Mouse (Mus musculus) forebrain, embryonic 14.5 days (tissue): ENCODE data around the gene Borcs6. TPM values are rescaled to one million over a fixed set of nuclear protein-coding genes. Genes with fewer than 3 reads are reported as not detected.

ENCODE experiments used
- ATAC-seq: fragments of 200-750 bp; cut with Nextera tagmentation; 2 replicates; pipeline ENCODE4 v1.8.0; 2017; ENCODE audit warnings: mild to moderate bottlenecking, moderate library complexity
- DNase-seq: peaks from one replicate; pipeline ENCODE4 v3.0.0-alpha.2; 2015; ENCODE audit warnings: low spot score
- H3K27ac ChIP-seq: fragments of 300-500 bp; sonication (generic); 2 replicates; pipeline ENCODE4 v1.5.1; 2014; ENCODE audit warnings: low read depth, mild to moderate bottlenecking, control low read depth, low read length, moderate library complexity
- H3K27me3 ChIP-seq: fragments of 300-500 bp; sonication (generic); replicated peaks from 2 replicates; pipeline ENCODE4 v1.6.1; 2014; ENCODE audit warnings: low read length, control low read depth, mixed read lengths; ENCODE audit not compliant: control insufficient read depth, insufficient read depth
- H3K36me3 ChIP-seq: fragments of 300-500 bp; sonication (generic); 2 replicates; pipeline ENCODE4 v1.6.1; 2014; ENCODE audit warnings: low read length, control low read depth; ENCODE audit not compliant: control insufficient read depth, insufficient read depth
- H3K4me1 ChIP-seq: fragments of 300-500 bp; sonication (generic); 2 replicates; pipeline ENCODE4 v1.6.1; 2014; ENCODE audit warnings: antibody characterized with exemption, low read length, control low read depth; ENCODE audit not compliant: control insufficient read depth, insufficient read depth
- H3K4me2 ChIP-seq: fragments of 300-500 bp; sonication (generic); 2 replicates; pipeline ENCODE4 v1.6.1; 2014; ENCODE audit warnings: mild to moderate bottlenecking, control low read depth, low read length
- H3K4me3 ChIP-seq: fragments of 300-500 bp; sonication (generic); 2 replicates; pipeline ENCODE4 v1.5.1; 2014; ENCODE audit warnings: low read depth, low read length, control low read depth
- H3K9ac ChIP-seq: fragments of 300-500 bp; sonication (generic); 2 replicates; pipeline ENCODE4 v1.6.1; 2014; ENCODE audit warnings: mild to moderate bottlenecking, low read length, control low read depth, moderate library complexity
- H3K9me3 ChIP-seq: fragments of 300-500 bp; sonication (generic); replicated peaks from 2 replicates; pipeline ENCODE4 v1.6.1; 2016; ENCODE audit warnings: low read length, control low read depth, mixed read lengths; ENCODE audit not compliant: control insufficient read depth
- WGBS: fragments of 180-500 bp; shearing (Covaris S2); extraction: QIAGEN DNeasy Blood & Tissue Kit; methylation state at CpG from one replicate; pipeline ENCODE4 v1.1.7; 2014; 5-methylcytosine and 5-hydroxymethylcytosine counted together
- polyA plus RNA-seq: library from polyadenylated mRNA; unstranded; fragments of >200 nt; fragmentation: Nextera tagmentation; extraction: Ambion mirVana; gene quantifications from 2 replicates; pipeline ENCODE4 v1.2.1, GENCODE M21; 2014

The Borcs6 gene
- polyA plus RNA-seq, 1 experiment from 2014 or later = 10.7 TPM

DNA sequence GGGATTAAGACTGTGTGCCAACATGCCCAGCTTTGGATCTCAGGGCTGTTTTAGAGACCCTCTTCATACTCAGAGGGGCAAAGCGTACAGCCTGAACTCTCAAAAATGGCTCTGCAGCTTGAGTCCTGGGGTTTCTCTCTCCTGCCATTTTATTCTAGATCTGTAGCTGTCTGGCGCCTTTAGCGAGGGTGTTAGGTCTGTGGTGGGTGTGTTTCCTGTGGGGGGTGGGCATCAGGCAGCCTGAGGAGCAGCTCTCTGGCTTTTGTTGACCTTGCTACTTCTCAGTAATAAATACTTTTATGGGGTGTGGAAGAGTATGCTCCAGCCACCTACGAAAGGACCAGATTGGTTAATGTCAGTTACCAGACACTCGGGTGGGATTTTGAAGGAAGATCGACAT, 18.5 kb downstream of the Borcs6 start:
- no peaks in the 10 kb centered on the region for H3K27me3 ChIP-seq
- no peak overlapping the region for H3K9ac ChIP-seq
- DNase-seq (no peak), ATAC-seq (no peak)
- no peak overlapping the region for H3K27ac ChIP-seq
- no peak overlapping the region for H3K4me2 ChIP-seq
- H3K4me1 ChIP-seq = no peaks in the 10 kb centered on the region
- H3K9me3 ChIP-seq = no peaks in the 10 kb centered on the region
- 85% methylated on average over 6 of the region's 6 CpGs for WGBS
- H3K36me3 ChIP-seq = no peaks in the 10 kb centered on the region
- no peak overlapping the region for H3K4me3 ChIP-seq

DNA sequence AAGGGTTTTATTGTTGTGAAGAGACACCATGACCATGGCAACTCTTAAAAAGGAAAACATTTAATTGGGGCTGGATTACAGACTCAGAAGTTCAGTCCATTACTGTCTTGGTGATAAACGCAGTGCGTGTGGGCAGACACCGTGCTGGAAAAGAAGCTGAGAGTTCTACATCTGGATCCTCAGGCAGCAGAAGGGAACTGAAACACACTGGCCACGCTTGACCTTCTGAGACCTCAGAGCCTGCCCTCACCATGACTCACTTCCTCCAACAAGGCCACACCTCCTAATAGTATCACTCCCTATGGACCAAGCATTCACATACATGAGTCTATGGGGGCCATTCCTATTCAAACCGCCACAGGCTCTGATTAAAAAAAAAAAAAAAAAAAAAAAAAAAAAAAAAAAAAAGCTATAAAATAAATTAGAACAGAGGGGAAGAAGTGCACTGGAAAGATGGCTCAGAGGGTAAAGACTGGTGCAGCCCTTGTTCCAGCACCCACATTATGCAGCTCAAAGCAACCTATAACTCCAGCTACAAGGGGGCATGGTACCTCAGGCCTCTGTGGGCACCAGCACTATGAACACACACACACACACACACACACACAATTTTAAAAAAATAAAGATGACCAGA, 19.4 kb downstream of the Borcs6 start:
- Histone ChIP-seq H3K4me1 (no peaks in the 10 kb centered on the region), H3K36me3 (no peaks in the 10 kb centered on the region), H3K9me3 (no peaks in the 10 kb centered on the region), H3K27me3 (no peaks in the 10 kb centered on the region), H3K27ac (no peak overlapping the region), H3K4me2 (no peak overlapping the region), H3K4me3 (no peak overlapping the region), H3K9ac (no peak overlapping the region)
- DNase-seq = no peak
- 86% methylated on average over 5 of the region's 5 CpGs for WGBS
- ATAC-seq = no peak

DNA sequence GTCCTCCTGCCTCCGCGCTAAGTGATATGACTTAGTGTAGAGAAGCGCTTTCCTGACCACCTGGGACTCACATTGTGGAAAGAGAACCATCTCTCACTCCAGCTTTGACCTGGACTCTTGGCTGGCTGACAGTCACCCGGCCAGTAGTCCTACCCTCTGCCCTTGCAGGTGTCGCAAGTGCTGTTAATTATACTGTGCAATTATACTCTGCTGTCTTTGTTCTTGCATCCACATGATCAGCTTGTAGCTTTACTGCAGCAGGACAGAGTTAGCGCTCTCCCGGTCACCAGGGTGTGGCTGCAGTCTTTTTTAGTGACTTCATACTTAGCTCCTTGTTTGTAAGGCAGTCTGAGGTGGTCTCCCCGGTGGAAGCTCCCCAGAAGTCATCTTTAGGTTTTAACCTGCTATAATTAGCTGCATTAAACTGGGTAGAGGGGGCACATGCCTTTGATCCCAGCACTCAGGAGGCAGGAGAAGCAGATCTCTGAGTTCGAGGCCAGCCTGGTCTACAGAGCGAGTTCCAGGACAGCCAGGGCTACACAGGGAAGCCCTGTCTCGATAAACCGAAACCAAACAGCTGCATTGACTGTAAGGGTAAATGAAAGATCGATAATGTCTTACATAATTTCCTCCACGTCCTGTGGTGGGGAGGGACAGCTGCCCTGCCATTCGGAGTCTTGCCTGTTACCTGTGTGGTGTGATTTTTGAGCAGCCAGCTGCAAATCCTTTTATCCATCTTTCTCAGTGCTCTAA, 20.8 kb downstream of the Borcs6 start:
- Histone ChIP-seq H3K4me2 (no peak overlapping the region), H3K9me3 (no peaks in the 10 kb centered on the region), H3K36me3 (no peaks in the 10 kb centered on the region), H3K27ac (no peak overlapping the region), H3K27me3 (no peaks in the 10 kb centered on the region), H3K4me3 (no peak overlapping the region), H3K9ac (no peak overlapping the region), H3K4me1 (no peaks in the 10 kb centered on the region)
- ATAC-seq (no peak), DNase-seq (no peak)
- WGBS = 83% methylated on average over 15 of the region's 15 CpGs

DNA sequence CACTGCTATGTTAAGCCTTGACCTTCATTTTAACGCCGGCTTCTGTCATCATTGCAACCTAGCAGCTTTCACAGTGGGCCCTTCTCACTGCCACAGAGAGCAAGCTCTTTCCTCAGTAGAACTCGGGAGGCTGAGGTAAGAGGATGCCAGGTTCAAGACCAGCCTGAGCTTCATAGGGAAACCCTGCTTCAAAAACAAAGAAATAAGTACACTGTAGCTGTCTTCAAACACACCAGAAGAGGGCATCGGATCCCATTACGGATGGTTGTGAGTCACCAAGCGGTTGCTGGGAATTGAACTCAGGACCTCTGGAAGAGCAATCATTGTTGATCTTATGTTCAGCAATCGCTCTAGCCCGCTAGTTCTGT, 21.3 kb downstream of the Borcs6 start:
- WGBS = 85% methylated on average over 8 of the region's 8 CpGs
- Histone ChIP-seq H3K4me3 (no peak overlapping the region), H3K36me3 (no peaks in the 10 kb centered on the region), H3K27me3 (no peaks in the 10 kb centered on the region), H3K27ac (no peak overlapping the region), H3K9me3 (no peaks in the 10 kb centered on the region), H3K9ac (no peak overlapping the region), H3K4me2 (no peak overlapping the region), H3K4me1 (no peaks in the 10 kb centered on the region)
- DNase-seq (no peak), ATAC-seq (no peak)

DNA sequence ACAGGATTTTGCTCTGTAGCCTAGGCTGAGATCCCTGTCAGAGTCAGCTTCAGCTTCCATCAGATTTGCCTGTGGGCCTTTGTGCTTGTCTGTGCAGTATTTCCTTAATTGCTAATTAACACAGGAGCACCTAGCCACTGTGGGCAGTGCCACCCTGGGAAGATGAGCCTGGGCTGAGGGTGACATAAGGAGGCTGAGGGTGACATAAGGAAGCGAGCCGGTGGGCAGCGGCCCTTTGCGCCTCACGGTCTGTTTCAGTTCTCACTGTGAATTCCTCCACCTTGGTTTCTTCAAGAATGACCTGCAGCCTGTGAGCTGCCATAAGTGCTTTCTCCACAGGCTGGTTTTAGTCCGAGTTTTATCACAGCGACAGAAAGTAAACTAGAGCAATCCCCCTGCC, 22.1 kb downstream of the Borcs6 start:
- ATAC-seq (no peak), DNase-seq (no peak)
- Histone ChIP-seq H3K4me1 (no peaks in the 10 kb centered on the region), H3K9ac (no peak overlapping the region), H3K4me2 (no peak overlapping the region), H3K36me3 (no peaks in the 10 kb centered on the region), H3K9me3 (no peaks in the 10 kb centered on the region), H3K27ac (no peak overlapping the region), H3K27me3 (no peaks in the 10 kb centered on the region), H3K4me3 (no peak overlapping the region)
- 89% methylated on average over 7 of the region's 7 CpGs for WGBS

DNA sequence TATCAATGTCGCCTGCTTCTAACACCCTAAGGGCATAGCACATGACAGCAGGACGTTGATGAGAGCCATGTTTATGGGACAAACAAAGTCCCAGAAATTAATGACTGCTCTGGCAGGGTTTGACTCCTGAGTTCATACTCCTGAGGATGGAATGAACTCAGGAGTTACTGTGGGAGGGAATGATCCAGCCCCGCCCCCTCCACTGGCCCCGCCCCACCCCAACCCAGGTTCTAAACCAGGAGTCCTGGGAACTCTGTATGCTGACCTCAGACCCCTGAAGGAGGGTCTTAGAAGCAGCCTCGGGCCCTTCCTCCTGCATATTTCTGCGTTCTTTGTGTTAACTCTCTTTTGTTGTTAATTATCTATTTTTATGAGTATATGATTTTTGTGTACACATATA, 26.1 kb downstream of the Borcs6 start:
- no peak overlapping the region for H3K4me2 ChIP-seq
- H3K27me3 ChIP-seq = no peaks in the 10 kb centered on the region
- 66% methylated on average over 6 of the region's 6 CpGs for WGBS
- ATAC-seq = no peak
- no peak overlapping the region for H3K9ac ChIP-seq
- no peak overlapping the region for H3K4me3 ChIP-seq
- peaks cover 14% of the 10 kb centered on the region for H3K4me1 ChIP-seq
- DNase-seq = no peak
- H3K36me3 ChIP-seq = peaks cover 13% of the 10 kb centered on the region
- H3K27ac ChIP-seq = no peak overlapping the region
- no peaks in the 10 kb centered on the region for H3K9me3 ChIP-seq

DNA sequence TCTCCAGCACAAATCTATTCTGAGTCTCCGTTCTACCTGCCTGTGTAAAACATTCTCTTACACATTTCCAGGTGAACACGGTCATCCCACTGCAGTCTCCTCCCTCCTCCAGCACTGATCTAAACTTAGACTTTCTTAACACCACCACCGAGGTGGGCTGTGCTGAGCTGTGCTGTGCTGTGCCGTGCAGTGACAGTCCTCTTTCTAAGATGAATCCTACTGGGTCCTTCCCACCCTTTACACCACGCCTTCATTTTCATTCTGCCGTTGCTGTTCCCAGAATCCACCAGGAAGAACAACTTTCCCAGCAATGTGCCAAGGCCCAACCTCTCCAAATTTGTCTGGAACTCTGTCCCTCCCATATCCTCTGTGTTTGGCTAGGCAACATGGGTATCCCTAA, 26.9 kb downstream of the Borcs6 start:
- Histone ChIP-seq H3K36me3 (peaks cover 18% of the 10 kb centered on the region), H3K4me1 (peaks cover 17% of the 10 kb centered on the region), H3K9ac (no peak overlapping the region), H3K9me3 (no peaks in the 10 kb centered on the region), H3K4me2 (no peak overlapping the region), H3K27me3 (no peaks in the 10 kb centered on the region), H3K4me3 (no peak overlapping the region), H3K27ac (no peak overlapping the region)
- ATAC-seq = no peak
- 79% methylated on average over 6 of the region's 6 CpGs for WGBS
- DNase-seq = no peak

DNA sequence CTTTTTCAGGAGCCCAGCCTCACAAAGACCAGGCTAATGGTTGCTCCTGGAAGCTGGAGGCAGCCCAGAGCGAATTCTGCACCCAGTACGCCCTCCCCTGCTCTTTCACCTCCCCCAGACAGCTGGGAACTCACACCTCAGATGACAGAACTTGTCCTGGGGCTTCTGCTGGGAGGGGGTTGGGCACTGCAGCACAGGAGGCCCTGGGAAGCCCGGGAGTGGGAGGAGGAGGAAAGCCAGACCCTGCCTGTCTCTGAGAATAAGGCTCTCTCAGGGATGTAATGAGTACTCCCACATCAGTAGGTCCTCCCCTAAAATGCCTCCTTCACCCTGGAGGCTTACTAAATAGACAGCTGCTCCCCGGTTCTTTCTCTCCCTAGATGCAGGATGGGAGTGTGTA, 27.6 kb downstream of the Borcs6 start:
- no peaks in the 10 kb centered on the region for H3K27me3 ChIP-seq
- H3K27ac ChIP-seq = no peak overlapping the region
- H3K4me2 ChIP-seq = no peak overlapping the region
- no peaks in the 10 kb centered on the region for H3K9me3 ChIP-seq
- H3K9ac ChIP-seq = 0 out of 2 replicates have a peak overlapping the region, but pooled peaks have one; percentile 13
- ATAC-seq (no peak), DNase-seq (no peak)
- peaks cover 17% of the 10 kb centered on the region for H3K4me1 ChIP-seq
- peaks cover 25% of the 10 kb centered on the region for H3K36me3 ChIP-seq
- 46% methylated on average over 4 of the region's 4 CpGs for WGBS
- no peak overlapping the region for H3K4me3 ChIP-seq

DNA sequence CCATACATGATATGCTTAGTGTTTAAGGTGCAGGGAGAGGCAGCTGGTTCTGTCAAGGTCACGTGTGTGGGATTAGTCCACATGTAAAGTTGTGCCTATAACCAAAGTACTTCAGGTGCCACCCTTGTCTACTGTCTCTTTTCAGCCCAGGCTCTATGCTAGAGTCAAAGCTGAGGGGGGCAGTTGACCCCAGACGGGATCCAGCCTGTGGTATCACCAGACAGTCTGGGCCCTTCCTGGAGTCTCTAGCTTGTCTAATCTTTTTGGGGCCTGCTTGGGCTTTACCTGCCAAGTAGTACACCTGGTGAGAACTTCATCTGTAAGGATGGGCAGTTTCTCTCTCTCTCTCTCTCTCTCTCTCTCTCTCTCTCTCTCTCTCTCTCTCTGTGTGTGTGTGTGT, 28.1 kb downstream of the Borcs6 start:
- Histone ChIP-seq H3K4me2 (peak overlapping the region; percentile 96; the same call in 1 of the 2 replicates), H3K9me3 (no peaks in the 10 kb centered on the region), H3K36me3 (peaks cover 27% of the 10 kb centered on the region), H3K9ac (peak overlapping the region; percentile 100; the same call in 1 of the 2 replicates), H3K4me3 (peak overlapping the region; percentile 99; the same call in 1 of the 2 replicates), H3K27ac (no peak overlapping the region), H3K4me1 (peaks cover 17% of the 10 kb centered on the region), H3K27me3 (no peaks in the 10 kb centered on the region)
- DNase-seq (no peak), ATAC-seq (no peak)
- WGBS = 56% methylated on average over 2 of the region's 2 CpGs
